Mouse (Mus musculus) lung, adult 18-20 months (tissue): ENCODE data around the gene Kiss1r.

Experiments
- DNase-seq, 2 experiments: peaks; one replicate each; pipeline ENCODE4 v3.0.0; 2022; ENCODE audit warnings: mixed read lengths in 2 of 2

The Kiss1r gene

DNA sequence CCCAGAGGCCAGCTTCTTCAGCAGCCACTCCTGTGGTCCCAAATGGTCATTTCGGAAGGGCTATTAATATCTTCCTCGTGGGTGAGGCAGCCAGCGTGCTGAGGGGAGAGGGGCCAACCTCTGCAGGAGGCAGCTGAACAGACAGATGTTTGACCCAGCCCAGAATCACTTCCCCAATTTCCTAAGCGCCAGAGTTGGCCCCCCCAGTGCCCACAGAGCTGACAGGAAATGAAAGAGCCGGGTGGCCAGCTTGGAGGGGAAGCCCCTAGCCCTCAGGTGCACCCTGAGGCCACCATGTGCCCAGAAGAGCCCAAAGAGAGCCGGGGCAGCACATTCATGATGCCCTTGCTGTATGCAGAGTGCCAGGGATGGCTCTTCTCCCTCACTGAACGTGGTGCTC lies 24.0 kb downstream of the Kiss1r start:
- peak; percentile 48 to 61 for DNase-seq

DNA sequence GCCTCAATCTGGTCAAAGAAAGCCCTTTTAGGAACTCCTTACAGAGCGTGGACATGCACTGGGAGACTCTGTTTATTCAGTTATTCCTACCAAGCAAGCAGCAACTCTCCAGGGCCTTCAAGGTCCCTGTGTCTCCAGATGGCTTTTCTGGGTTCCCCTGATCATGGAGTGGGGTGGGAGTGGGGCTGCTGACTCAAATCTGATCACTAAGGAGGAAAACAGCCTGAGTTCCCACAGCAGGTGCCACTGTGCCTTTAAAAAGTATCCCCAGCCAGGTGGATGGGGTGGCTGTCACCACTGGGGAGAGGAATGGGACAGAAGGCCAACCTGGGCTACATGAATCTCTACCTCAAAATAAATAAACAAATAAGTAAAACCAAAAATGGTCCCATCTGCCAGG lies 26.2 kb downstream of the Kiss1r start:
- DNase-seq, result no peak

DNA sequence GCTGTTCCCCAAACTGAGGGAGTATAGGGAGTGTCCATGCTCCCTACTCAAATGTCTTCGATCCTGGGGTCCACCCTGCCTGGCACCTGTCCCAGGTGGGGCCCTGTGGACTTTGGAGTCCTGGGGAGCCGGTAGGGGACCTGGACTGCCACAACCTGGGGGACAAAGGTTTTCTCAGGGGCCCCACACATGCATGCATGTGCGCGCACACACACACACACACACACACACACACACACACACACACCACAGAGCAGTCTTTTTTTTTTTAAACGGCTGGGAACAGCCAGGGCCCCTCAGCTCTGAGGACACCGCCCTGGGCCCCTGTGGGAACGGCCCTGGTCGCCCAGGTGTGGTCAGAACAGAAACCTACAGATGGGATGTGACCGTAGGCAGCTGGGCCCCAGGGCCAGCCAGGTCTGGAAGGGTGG lies 26.7 kb downstream of the Kiss1r start:
- DNase-seq, result no peak

DNA sequence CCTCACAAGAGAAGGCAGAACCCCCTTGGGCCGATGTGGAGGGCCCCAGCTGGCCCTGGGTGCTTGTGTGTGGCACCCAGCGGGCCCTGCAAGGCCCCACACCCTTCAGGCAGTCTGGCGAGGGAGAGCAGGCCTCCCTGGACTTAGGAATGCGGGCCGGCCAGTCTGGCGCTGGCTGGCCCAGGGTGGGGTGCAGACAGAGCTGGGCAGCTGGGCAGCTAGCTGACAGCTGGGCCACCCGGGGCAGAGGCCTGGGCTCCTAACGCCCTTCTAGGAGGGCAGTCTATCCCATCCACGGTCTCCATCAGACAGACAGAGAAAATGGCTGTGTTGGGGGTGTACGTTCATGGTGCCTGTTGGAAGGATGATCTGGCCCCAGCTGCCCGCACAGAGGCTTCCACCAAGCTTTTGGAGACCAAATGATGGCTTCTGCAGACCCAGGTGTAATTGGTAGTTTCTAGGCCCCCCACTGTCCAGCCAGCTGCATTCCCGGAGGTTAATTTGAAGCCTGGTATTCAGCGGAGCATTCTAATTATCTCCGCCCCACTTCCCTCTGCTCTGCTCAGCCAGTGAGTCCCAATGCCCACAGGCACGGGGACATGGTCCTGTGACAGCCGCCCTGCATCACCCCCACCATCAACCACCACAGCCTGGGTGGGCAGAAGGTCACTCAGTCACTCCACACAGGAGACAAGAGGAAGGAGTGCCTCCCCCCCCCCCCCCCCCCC lies 28.9 kb downstream of the Kiss1r start:
- DNase-seq, result peak; percentile 56 to 71

DNA sequence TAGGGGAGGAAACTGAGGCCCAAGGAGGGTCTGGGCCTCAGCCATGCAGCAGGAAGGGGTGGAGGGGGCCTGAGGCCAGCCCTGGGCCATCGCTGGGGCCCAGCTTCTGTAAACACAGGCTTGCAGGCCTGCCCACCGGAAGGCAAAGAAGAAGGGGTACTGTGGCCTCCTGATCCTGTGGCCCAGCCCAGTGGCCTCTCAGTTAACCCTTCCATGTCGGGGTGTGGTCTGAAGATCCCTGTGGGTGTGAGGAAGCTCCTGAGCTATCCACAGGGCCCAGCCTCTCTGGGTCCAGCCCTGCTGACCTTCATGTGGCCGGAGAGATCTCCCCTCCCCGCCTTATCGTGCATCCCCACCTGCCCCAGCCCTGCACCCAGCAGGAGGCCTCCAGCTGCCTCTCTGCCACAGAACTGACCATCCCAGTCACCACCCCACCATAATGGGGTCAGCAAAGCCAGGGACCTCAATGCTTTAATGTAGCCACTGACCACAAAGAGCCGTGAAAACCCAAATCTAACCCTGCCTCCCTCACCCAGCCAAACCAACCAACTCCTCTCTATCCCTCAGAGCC lies 30.1 kb downstream of the Kiss1r start:
- DNase-seq, result no peak

DNA sequence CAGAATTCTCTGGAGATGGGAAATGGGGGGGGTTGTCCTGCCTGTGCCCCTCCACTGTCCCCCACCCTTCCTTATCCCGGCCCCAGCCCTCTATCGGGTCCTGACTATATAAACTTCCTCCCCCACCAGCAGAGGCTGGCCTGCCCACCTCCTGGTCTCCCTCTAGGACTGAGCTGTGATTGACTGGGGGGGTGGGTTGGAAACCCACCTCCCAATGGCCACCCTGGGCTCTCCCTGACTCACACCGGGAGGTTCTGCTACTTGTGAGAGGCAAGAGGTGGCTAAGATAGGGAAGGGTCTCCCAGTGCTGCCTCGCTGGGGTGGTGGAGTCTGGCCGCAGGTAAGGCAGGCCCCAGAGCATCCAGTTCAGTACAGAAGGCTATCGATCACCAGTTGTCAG lies 30.7 kb downstream of the Kiss1r start:
- no peak for DNase-seq

DNA sequence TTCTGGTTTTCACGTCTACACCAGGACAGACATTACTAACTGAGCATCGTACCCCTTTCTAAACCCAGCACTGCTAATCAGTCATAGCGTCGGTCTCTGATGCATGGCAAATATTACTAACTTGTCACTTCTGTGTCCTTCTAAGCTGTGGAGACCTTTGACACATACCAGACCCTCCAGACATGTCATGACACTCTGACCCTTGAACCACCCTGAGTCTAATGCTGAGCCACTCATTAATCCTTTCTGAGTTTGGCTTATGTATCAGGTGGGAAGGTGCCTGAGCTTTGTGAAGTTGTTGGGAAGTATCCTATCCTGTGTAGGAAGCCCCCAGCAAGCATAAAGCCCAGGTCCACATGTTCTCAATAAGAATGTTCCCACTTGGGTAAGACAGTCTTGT lies 33.1 kb downstream of the Kiss1r start:
- no peak for DNase-seq

DNA sequence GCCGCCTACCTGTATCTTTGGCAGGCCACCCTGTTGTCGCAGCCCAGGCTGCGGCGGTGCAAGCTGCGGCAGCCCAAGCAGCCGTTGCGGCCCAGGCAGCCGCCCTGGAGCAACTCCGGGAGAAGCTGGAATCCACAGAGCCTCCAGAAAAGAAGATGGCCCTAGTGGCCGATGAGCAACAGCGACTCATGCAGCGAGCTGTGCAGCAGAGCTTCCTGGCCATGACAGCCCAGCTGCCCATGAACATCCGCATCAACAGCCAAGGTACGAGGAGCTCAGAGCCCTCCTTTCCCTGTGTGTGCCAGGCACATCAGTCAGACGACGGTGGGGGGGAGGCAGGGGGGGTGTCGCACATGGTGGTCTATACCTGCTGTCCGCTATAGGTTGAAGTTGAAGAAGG lies 33.9 kb downstream of the Kiss1r start:
- DNase-seq, result no peak

DNA sequence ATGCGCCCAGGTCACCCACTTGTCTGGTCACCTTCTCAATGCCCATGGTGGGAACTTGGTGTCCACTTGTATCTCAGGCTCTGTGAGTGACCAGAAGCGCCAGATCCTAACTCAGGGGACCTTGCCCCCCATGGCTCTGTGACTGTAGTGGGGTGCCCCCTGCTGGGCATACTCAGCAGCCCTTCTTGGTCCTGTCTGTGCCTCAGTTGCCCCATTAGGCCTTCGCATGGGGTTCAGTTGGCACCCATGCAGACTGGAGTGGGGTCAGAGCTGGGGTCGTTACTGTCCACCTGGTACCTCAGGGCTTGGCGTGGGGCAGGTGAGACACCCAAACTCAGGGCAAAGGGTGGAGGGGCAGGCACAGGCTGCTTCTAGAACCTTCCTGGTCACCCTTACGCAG lies 37.2 kb downstream of the Kiss1r start:
- DNase-seq, result peak; percentile 34 to 57

DNA sequence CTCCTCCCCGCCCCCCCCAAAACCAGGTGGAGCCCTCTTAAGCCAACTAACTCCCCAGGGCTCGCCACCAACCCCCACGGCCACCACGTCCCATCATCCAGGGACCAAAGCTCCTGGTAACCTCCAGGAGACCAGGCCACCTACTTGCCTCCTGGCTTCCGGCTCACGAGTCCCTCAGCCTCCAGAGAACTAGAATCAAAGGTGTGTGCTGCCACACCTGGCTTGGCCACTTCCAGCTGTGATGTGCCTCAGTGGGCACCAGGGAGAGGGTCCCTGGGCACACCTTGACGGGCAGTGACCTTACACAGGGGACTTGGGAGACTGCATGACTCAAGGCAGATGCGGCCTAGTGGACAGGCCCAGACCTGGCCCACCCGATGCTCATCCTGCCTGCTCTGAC lies 38.9 kb downstream of the Kiss1r start:
- no peak for DNase-seq

DNA sequence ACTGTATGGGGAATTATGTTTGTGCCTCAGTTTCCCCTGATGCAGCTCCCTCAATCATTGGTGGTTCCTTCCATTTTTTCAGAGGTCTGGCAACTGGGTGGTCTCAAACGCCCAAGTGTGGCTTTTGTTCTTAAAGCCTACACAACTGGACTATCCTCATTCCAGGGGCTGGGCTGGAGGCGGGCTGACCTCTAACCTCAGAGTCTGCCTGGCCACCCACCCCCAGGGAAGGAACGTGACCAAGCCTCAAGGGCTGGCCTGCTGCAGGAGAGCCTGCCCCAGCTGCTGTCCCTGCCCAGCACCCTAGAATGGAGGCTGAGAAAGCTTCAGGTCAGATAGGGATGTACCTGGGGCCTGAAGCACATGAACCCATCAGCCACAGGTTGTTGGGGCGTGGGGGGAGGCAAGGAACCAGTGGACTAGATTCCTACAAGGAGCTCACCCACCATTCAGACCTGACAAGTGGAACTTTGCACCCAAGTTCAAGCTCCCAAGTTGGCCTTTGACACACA lies 39.9 kb downstream of the Kiss1r start:
- no peak for DNase-seq

DNA sequence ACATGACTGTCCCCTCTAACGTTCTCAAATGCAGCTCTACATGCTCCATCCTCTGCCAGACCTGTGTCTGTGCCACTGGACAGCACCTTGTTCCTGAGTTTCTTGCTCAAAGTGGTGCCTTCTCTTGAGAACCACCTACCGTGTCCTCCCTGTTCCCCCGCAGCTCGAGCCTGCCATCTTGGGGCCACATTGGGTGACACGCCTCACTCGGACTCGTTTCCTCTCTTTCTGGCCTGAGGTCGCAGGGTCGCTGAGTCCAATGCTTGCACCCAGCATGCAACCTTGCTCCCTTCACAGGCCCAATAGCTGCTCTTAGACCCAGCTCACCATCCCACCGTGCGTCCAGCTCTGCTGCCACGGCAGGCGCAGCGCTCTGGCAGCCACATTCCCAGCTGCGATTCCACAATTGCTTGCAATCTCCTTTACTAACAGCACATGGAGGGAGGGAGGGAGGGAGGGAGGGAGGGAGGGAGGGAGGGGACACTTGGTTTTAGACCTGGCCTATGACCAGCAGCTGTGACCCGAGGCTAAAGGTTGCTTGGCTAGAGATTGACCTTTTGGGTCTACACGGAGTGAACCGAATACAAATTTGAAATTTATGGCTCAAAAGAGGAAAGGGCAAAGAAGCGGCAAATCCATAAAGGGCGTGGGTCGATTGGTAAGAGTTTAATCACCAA lies 41.5 kb downstream of the Kiss1r start:
- DNase-seq, result peak; percentile 86 to 89

DNA sequence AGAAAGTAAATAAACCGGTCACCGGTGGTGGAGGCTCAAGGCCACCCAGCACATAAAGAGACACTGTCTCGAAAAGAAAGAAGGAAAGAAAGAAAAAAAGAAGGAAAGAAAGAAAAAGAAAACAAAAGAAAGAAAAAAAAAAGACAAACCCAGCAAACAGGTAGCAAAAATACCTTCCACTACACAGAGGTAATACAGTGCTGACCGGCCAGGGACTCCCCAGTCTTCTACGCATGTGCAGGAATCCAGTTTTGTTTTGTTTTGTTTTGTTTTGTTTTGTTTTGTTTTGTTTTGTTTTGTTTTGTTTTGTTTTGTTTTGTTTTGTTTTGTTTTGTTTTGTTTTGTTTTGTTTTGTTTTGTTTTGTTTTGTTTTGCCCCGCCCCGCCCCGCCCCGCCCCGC lies 42.6 kb downstream of the Kiss1r start:
- peak in 1 of 2 experiments; percentile 61 for DNase-seq

DNA sequence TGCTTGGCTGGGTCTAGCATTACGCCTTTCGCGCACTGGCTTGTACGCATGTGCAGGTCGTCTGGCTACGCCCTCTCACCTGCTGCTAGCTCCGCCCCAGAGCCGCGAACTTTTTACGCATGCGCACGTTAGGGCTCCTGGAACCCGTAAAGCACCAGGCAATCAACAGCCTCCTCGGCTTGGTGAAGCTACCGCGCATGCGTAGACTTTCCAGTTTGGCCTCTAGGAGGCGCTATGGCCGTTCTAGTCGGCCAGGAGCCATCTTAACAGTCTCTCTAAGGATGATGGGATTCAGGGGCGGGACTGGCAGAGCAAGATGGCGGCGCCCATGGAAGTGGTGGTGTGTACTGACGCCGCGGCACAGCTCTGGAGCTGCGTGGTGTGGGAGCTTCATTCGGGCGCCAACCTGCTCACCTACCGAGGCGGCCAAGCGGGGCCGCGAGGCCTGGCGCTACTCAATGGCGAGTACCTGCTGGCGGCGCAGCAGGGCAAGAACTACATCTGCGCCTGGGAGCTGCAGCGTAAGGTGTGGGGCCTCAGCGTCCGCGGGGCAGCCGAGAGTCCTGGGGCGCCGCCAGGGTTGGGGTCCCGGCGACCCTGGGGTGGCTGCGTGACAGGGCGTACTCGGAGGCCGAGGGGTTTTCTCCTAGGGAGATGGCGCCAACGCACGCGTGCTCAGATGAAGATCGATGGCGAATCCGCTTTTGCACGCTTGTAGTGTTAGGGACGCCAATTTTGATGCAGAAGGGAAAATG lies 43.3 kb downstream of the Kiss1r start, which contains the start of gene Wdr18:
Wdr18 (plus strand) TSS at position 306 of the 755 bp plus-strand sequence.
- peak; percentile 100 for DNase-seq

DNA sequence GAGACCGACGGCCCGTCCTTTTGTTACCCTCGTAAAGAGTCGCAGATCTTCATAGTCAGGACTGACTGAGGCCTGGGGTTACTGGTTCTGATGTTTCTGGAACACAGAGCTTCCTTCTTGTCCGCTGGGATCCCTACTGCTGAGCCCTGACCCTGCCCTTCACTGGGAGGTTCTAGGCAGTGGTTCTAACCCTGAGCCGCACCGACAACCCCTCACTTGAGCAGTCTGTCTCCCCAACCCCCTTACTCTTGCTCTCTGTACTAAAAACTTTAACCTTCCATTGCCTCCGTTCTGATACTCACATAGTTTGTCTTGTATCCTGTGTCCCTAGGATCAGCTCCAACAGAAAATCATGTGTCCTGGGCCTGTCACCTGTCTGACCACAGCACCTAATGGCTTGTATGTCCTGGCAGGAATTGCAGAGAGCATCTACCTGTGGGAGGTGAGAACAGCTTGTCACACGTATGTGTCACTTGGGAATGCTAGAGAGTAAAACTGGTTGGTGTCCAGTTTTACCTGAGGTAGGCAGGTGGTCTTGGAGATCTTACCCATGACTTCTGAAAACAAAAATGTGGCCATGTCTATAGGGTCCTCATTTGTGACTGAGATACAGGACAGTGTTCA lies 44.0 kb downstream of the Kiss1r start:
- DNase-seq, result no peak

DNA sequence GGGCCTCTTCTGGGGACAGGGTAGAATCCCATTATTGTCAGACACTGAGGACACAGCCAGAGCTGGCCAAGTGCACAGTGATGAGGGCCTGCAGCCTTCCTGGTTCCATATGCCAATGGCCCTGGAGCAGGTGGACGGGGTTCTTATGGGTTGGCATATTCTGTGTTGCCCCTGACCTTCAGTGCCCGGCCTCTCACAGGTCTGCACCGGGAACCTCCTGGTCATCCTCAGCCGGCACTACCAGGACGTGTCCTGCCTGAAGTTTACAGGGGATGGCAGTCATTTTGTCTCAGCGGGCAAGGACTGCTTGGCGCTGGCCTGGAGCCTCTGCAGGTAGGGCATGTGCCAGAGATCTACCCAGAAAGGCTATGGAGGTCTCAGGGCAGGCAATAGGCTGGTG lies 48.0 kb downstream of the Kiss1r start:
- DNase-seq, result no peak

DNA sequence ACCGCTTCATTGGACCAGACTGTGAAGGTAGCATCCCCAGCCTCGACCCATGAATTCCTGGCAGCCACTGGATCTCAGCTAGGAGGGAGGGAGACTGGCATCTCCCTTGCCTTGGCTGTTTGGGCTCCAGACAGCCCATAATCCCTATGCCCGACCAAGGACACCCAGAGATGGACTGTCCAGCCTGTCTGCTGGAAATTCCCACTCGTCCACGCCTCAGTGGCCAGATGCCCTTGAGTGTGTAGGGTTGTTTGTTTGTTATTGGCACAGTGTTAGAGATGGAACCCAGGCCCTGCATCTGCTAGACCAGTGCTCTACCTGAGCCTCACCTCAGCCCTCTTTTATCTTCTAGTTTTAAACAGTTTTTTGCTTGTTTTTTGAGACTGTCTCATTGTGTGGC lies 48.6 kb downstream of the Kiss1r start:
- DNase-seq, result no peak

DNA sequence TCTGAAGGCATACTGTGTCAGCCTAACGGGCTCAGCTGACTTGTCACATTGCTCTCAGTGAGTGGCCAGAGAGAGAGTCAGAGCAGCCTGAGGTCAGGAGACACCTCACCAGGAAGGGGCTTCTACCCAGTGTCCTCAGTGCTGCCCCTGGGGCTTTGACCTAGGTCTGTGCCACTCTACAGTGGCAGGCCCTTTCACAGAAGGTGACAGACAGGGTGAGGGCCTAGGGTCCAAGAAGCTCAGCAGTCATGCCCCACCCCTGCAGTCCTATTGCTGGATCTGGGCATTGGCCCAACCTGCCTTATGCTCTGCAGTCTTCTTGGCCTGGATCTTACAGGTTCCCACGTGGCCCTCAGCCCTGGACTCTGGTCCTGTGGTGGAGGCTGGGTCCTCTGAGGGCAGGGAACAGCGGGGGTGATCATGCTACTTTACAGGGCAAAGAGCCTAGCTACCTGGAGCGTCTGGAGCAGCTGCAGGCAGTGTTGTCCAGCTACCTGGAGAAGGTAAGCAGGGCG lies 50.2 kb downstream of the Kiss1r start:
- no peak for DNase-seq

DNA sequence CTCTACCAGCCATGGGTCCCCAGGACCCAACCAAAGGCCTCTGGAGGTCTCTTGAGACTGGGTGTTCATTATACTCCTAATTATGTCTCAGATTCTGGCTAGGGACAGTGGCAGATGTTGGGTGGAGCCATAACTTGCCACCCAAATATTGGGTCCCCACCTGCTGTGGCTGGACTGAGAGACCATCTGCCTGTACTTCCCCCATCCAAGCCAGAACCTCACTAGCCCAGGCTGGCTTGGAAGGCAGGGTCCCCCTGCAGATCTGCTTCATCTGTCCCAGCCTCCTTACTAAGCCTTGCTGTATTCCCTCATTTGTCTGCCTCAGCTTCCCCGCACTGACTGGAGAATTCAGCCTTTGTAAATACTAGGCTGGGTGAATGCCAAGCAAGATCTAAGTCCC lies 51.4 kb downstream of the Kiss1r start:
- DNase-seq, result no peak

DNA sequence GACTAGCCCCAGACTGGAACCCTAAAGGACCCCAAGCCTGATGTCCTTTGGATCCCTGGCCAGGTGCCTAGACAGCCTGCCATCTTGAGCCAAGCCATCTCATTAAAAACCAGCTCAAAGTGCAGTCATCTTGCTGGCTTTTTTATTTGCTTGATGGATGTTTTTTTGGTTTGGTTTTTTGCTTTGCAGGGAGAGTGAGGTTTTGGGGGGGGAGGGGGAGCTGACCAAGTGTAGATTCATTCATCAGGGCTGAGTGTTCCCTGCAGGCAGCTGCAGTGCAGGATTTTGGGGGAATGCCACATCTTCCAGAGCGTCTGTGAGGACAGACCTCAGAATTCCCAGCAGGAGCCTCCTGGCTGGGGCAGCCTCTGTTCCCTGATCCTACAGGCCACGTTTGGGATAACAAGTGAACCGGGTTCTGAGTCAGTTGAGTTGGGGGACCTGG lies 52.4 kb downstream of the Kiss1r start:
- DNase-seq, result no peak

DNA sequence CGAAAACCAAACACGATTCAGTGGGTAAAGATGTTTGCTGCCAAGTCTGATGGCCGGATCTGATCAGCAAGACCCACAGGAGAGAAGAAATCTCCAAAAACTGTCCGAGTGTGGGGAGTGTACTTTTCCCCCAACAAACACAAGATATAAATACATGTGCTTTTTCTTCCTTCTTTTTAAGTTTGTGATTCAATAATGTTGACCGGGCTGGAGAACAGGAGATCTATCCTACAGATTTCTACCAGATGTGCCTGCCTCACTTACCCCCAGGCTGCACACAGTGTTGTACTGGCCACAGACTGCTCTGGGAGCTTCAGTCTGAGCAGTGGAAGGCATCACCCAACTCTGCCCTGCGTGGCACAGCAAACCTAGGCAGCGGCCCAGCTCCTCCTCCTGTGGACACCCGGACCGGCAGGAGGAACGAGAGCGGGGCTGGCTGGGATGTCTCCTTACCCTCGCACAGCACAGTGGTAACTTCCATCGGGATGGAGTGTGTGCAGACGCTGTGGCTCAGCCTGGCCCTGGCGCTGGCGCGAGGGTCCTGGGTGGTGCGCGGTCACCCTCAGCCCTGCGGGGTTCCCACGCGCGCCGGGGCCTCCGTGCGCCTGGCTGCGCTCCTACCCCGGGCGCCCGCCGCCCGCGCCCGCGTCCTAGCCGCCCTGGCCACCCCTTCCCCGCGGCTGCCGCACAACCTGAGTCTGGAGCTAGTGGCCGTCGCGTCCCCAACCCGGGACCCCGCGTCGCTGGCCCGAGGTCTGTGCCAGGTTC lies 53.8 kb downstream of the Kiss1r start, which contains the start of gene Grin3b:
Grin3b (plus strand) TSS at position 301 of the 768 bp plus-strand sequence.
- no peak for DNase-seq

DNA sequence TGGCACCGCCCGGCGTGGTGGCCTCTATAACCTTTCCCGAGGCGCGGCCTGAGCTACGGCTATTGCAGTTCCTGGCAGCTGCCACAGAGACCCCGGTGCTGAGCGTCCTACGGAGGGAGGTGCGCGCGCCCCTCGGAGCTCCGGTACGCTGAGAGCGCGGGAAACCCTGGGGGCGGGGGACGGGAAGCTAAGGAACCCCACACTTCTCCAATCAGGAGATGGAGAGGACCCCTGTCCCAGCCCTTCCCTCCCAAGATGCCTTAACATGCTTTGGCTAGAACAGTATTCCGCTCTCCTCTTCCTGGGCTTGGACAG lies 54.4 kb downstream of the Kiss1r start:
- DNase-seq, result no peak
